Mouse (Mus musculus) lung, embryonic 14.5 days (tissue): ENCODE measurements around the gene Timm8a2. TPM values are rescaled to one million over a fixed set of nuclear protein-coding genes. Genes with fewer than 3 reads are reported as not detected.
"Not testable (repeated sequence)": the region's sequence is repeated elsewhere in the genome, so short reads cannot be mapped to it uniquely, and the experiment has no call there.

Experiments
- ATAC-seq: fragments of 200-750 bp; cut with Nextera tagmentation; 2 replicates; pipeline ENCODE4 v1.8.0; 2017; ENCODE audit warnings: mild to moderate bottlenecking, moderate TSS enrichment, moderate library complexity; ENCODE audit not compliant: insufficient read depth
- DNase-seq: peaks from one replicate; pipeline ENCODE4 v3.0.0-alpha.2; 2015
- H3K27ac ChIP-seq: fragments of 300-500 bp; sonication (generic); 2 replicates; pipeline ENCODE4 v1.5.1; 2014; ENCODE audit warnings: low read depth, mild to moderate bottlenecking, moderate library complexity
- H3K27me3 ChIP-seq: fragments of 300-500 bp; sonication (generic); 2 replicates; pipeline ENCODE4 v1.6.1; 2014; ENCODE audit warnings: low read length, control low read depth; ENCODE audit not compliant: insufficient read depth
- H3K36me3 ChIP-seq: fragments of 300-500 bp; sonication (generic); 2 replicates; pipeline ENCODE4 v1.6.1; 2014; ENCODE audit warnings: control low read depth; ENCODE audit not compliant: insufficient read depth
- H3K4me1 ChIP-seq: fragments of 300-500 bp; sonication (generic); 2 replicates; pipeline ENCODE4 v1.6.1; 2014; ENCODE audit warnings: antibody characterized with exemption, control low read depth; ENCODE audit not compliant: insufficient read depth
- H3K4me2 ChIP-seq: fragments of 300-500 bp; sonication (generic); 2 replicates; pipeline ENCODE4 v1.6.1; 2014; ENCODE audit warnings: mild to moderate bottlenecking
- H3K4me3 ChIP-seq: fragments of 300-500 bp; sonication (generic); 2 replicates; pipeline ENCODE4 v1.5.1; 2014; ENCODE audit warnings: low read depth, low read length
- H3K9ac ChIP-seq: fragments of 300-500 bp; sonication (generic); 2 replicates; pipeline ENCODE4 v1.6.1; 2014
- H3K9me3 ChIP-seq: fragments of 300-500 bp; sonication (generic); 2 replicates; pipeline ENCODE4 v1.6.1; 2016; ENCODE audit warnings: low read depth, low read length, control low read depth
- CTCF ChIP-seq: IDR thresholded peaks from 2 replicates; pipeline ENCODE4 v1.5.1; 2016; ENCODE audit warnings: antibody characterized with exemption, low read depth
- WGBS: fragments of 180-500 bp; shearing (Covaris S2); extraction: QIAGEN DNeasy Blood & Tissue Kit; methylation state at CpG from one replicate; pipeline ENCODE4 v1.1.7; 2014; 5-methylcytosine and 5-hydroxymethylcytosine counted together
- polyA plus RNA-seq: library from polyadenylated mRNA; unstranded; fragments of >200 nt; fragmentation: Nextera tagmentation; extraction: Ambion mirVana; gene quantifications from 2 replicates; pipeline ENCODE4 v1.2.1, GENCODE M21; 2014

Timm8a2 gene
- polyA plus RNA-seq, 1 experiment from 2014 or later = not detected

GRCm38 (mm10) chr14:122057941-122058346, 23.5 kb downstream of the Timm8a2 start:
- no peaks in the 10 kb centered on the region for H3K4me1 ChIP-seq
- ATAC-seq (no peak), DNase-seq (no peak)
- H3K4me3 ChIP-seq = no peak overlapping the region
- WGBS = 30% methylated on average over 2 of the region's 2 CpGs
- H3K27ac ChIP-seq = no peak overlapping the region
- TF ChIP-seq CTCF = no peak
- no peaks in the 10 kb centered on the region for H3K36me3 ChIP-seq
- no peaks in the 10 kb centered on the region for H3K27me3 ChIP-seq
- H3K9me3 ChIP-seq = no peaks in the 10 kb centered on the region
- no peak overlapping the region for H3K9ac ChIP-seq
- no peak overlapping the region for H3K4me2 ChIP-seq

- no peaks in the 10 kb centered on the region for H3K27me3 ChIP-seq
- H3K4me2 ChIP-seq = no peak overlapping the region
- H3K27ac ChIP-seq = no peak overlapping the region
- no peaks in the 10 kb centered on the region for H3K9me3 ChIP-seq
- WGBS = 5% methylated on average over 3 of the region's 3 CpGs
- no peak overlapping the region for H3K4me3 ChIP-seq
- no peaks in the 10 kb centered on the region for H3K36me3 ChIP-seq
- peak; percentile 93 for DNase-seq
- no peak overlapping the region for H3K9ac ChIP-seq
- TF ChIP-seq CTCF = peak; percentile 98
- peak; percentile 67; the same call in 1 of the 2 replicates for ATAC-seq
- no peaks in the 10 kb centered on the region for H3K4me1 ChIP-seq
Measured at GRCm38 (mm10) chr14:122060642-122061041, 26.2 kb downstream of the Timm8a2 start.

GRCm38 (mm10) chr14:122061376-122061775, 26.9 kb downstream of the Timm8a2 start:
- DNase-seq (no peak), ATAC-seq (no peak)
- Histone ChIP-seq H3K27ac (no peak overlapping the region), H3K27me3 (no peaks in the 10 kb centered on the region), H3K36me3 (no peaks in the 10 kb centered on the region), H3K9me3 (no peaks in the 10 kb centered on the region), H3K4me3 (no peak overlapping the region), H3K9ac (no peak overlapping the region), H3K4me1 (no peaks in the 10 kb centered on the region), H3K4me2 (no peak overlapping the region)
- 80% methylated on average over 6 of the region's 6 CpGs for WGBS
- TF ChIP-seq CTCF = no peak

GRCm38 (mm10) chr14:122062411-122063090, 28.1 kb downstream of the Timm8a2 start:
- no peaks in the 10 kb centered on the region for H3K4me1 ChIP-seq
- no peak for TF ChIP-seq CTCF
- no peak for DNase-seq
- H3K27ac ChIP-seq = no peak overlapping the region
- 74% methylated on average over 10 of the region's 10 CpGs for WGBS
- H3K4me3 ChIP-seq = no peak overlapping the region
- no peaks in the 10 kb centered on the region for H3K27me3 ChIP-seq
- no peak for ATAC-seq
- no peak overlapping the region for H3K9ac ChIP-seq
- no peak overlapping the region for H3K4me2 ChIP-seq
- no peaks in the 10 kb centered on the region for H3K9me3 ChIP-seq
- no peaks in the 10 kb centered on the region for H3K36me3 ChIP-seq

GRCm38 (mm10) chr14:122063599-122063998, 29.1 kb downstream of the Timm8a2 start:
- H3K27me3 ChIP-seq = no peaks in the 10 kb centered on the region
- no peaks in the 10 kb centered on the region for H3K36me3 ChIP-seq
- no peaks in the 10 kb centered on the region for H3K9me3 ChIP-seq
- WGBS = 70% methylated on average over 5 of the region's 5 CpGs
- H3K4me1 ChIP-seq = no peaks in the 10 kb centered on the region
- no peak for DNase-seq
- no peak overlapping the region for H3K4me3 ChIP-seq
- TF ChIP-seq CTCF = no peak
- ATAC-seq = no peak
- no peak overlapping the region for H3K27ac ChIP-seq
- H3K4me2 ChIP-seq = no peak overlapping the region
- H3K9ac ChIP-seq = no peak overlapping the region

DNA sequence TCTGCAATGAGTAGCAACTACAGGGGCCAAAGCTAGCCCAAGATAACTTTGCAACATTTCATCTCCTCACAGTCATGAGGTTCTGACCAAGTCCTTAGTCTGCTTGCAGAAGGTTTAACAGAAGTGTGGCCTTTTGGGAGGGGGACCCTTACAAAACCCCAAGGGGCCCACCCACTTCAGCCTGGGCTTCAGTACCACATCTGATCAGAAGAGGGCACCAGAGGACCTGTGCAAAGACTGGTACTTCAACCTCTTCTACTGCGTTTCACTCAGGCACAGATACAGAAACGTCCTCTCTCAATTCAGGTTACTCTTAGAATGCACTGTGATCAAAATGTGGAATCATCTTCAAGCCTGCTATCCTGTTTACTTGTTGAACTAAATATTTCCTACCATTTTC, 30.0 kb downstream of the Timm8a2 start:
- H3K27ac ChIP-seq = no peak overlapping the region
- no peak for ATAC-seq
- 1% methylated on average over 2 of the region's 2 CpGs for WGBS
- no peak overlapping the region for H3K9ac ChIP-seq
- no peak overlapping the region for H3K4me3 ChIP-seq
- H3K4me2 ChIP-seq = no peak overlapping the region
- peak; percentile 86 for DNase-seq
- no peaks in the 10 kb centered on the region for H3K36me3 ChIP-seq
- peak; percentile 92 for TF ChIP-seq CTCF
- H3K4me1 ChIP-seq = no peaks in the 10 kb centered on the region
- no peaks in the 10 kb centered on the region for H3K9me3 ChIP-seq
- no peaks in the 10 kb centered on the region for H3K27me3 ChIP-seq

- H3K9me3 ChIP-seq = no peaks in the 10 kb centered on the region
- no peak for TF ChIP-seq CTCF
- H3K27ac ChIP-seq = no peak overlapping the region
- no peak overlapping the region for H3K9ac ChIP-seq
- no peaks in the 10 kb centered on the region for H3K27me3 ChIP-seq
- WGBS = 42% methylated on average over 4 of the region's 4 CpGs
- H3K4me2 ChIP-seq = no peak overlapping the region
- H3K4me1 ChIP-seq = no peaks in the 10 kb centered on the region
- no peak for ATAC-seq
- peak; percentile 7 for DNase-seq
- H3K36me3 ChIP-seq = no peaks in the 10 kb centered on the region
- no peak overlapping the region for H3K4me3 ChIP-seq
Measured at GRCm38 (mm10) chr14:122066243-122066642, 31.8 kb downstream of the Timm8a2 start.

DNA sequence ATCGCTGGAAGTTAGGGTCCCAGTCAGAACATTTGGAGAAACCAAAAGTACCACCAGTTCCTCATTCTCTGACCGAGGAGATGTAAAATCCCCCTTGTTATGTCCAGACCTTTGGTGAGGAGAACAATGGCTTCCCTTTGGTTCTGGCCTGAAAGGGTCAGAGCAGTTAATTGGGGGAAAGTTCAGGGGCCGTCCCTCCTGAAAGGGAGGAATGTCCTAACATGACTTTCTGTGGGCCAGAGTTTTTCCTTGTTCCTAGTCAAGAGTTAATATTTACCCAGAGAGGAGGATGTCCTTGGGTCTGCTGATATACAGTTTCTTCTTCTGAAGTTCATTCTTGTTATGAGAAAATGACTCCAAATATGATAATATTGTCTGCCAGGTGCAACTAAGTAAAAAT, 33.6 kb downstream of the Timm8a2 start:
- ATAC-seq, H3K27me3 ChIP-seq, H3K27ac ChIP-seq, H3K4me3 ChIP-seq, H3K4me1 ChIP-seq, H3K36me3 ChIP-seq, H3K4me2 ChIP-seq, H3K9ac ChIP-seq, H3K9me3 ChIP-seq, DNase-seq: not testable (repeated sequence)
- WGBS = 61% methylated on average over 3 of the region's 3 CpGs
